In genomic region chr3:54897974-54898373, GRCm38 (mm10) we compare ENCODE assay signal across 29 mouse cellular contexts. TPM values are rescaled to one million over a fixed set of nuclear protein-coding genes. Genes with fewer than 3 reads are reported as not detected.
DNase-seq lines count a peak whose midpoint lies in the region; ATAC-seq and TF ChIP-seq lines count a peak whose summit lies in the region.
"Had no signal": no experiment of that assay in that cellular context is flagged by ENCODE, and none has a peak within 500 bp of the region (broad histone marks: within the 10 kb centered on the region; RNA-seq: fewer than 3 reads in every experiment).

No protein-coding gene starts in this region.

- no peak for TF ChIP-seq CTCF in lung, embryonic 14.5 days (IDR thresholded peaks at IDR 0.05; ENCODE audit: low read depth)
- no peak for TF ChIP-seq CTCF in lung, postnatal 0 days (IDR thresholded peaks at IDR 0.05)

- TF ChIP-seq EP300 in lung, postnatal 0 days (IDR thresholded peaks at IDR 0.05): no peak

- no peaks in the 10 kb centered on the region for H3K27me3 ChIP-seq in lung, embryonic 14.5 days (ENCODE audit: insufficient read depth, low read length)
- H3K27me3 ChIP-seq in lung, postnatal 0 days (replicated peaks; ENCODE audit: insufficient read depth, low read length): no peaks in the 10 kb centered on the region
- H3K27me3 ChIP-seq: embryonic facial prominence, embryonic 13.5 days; forebrain, embryonic 12.5 days; forebrain, embryonic 15.5 days; hindbrain, embryonic 13.5 days had no signal

- H3K9ac ChIP-seq in lung, embryonic 14.5 days: no peak overlapping the region
- H3K9ac ChIP-seq in lung, postnatal 0 days (replicated peaks; ENCODE audit: low read depth): no peak overlapping the region
- H3K9ac ChIP-seq: embryonic facial prominence, embryonic 13.5 days; forebrain, embryonic 12.5 days; forebrain, embryonic 15.5 days; hindbrain, embryonic 13.5 days had no signal

- H3K4me1 ChIP-seq in lung, embryonic 14.5 days (ENCODE audit: insufficient read depth): no peaks in the 10 kb centered on the region
- H3K4me1 ChIP-seq in lung, postnatal 0 days (ENCODE audit: insufficient read depth, low read depth, low read length): no peaks in the 10 kb centered on the region
- H3K4me1 ChIP-seq: embryonic facial prominence, embryonic 10.5 days; embryonic facial prominence, embryonic 13.5 days; forebrain, embryonic 12.5 days; hindbrain, embryonic 10.5 days; hindbrain, embryonic 13.5 days had no signal

- 56% methylated on average over 10 of the region's 10 CpGs for WGBS in lung, embryonic 14.5 days
- WGBS in lung, postnatal 0 days: 65% methylated on average over 10 of the region's 10 CpGs

- no peaks in the 10 kb centered on the region for H3K36me3 ChIP-seq in lung, embryonic 14.5 days (ENCODE audit: insufficient read depth)
- H3K36me3 ChIP-seq in lung, postnatal 0 days (ENCODE audit: insufficient read depth, low read length): no peaks in the 10 kb centered on the region
- H3K36me3 ChIP-seq: embryonic facial prominence, embryonic 10.5 days; embryonic facial prominence, embryonic 13.5 days; forebrain, embryonic 12.5 days; forebrain, embryonic 15.5 days; hindbrain, embryonic 10.5 days; hindbrain, embryonic 13.5 days had no signal

- intact Hi-C loops in heart, postnatal 25 days (cut with DNase I): no loop called here

- H3K4me3 ChIP-seq in lung, embryonic 14.5 days (ENCODE audit: low read depth, low read length): no peak overlapping the region
- H3K4me3 ChIP-seq in lung, postnatal 0 days (ENCODE audit: low read depth, low read length): no peak overlapping the region
- H3K4me3 ChIP-seq: embryonic facial prominence, embryonic 10.5 days; embryonic facial prominence, embryonic 13.5 days; erythroblast, embryonic 14.5 days; forebrain, embryonic 12.5 days; forebrain, embryonic 15.5 days; gastrocnemius, adult 2 months; hindbrain, embryonic 10.5 days; hindbrain, embryonic 13.5 days had no signal

- peak; percentile 38 for DNase-seq in layer of hippocampus, adult 9-11 months
- DNase-seq in layer of hippocampus, postnatal 14 days (ENCODE audit: low spot score in 2 of 2): no peak
- peak; percentile 15 for DNase-seq in lung, embryonic 14.5 days
- DNase-seq in lung, postnatal 0 days (ENCODE audit: low spot score): no peak
- peak; percentile 26 for DNase-seq in brain, adult 2 months (ENCODE audit: low read depth, low spot score)
- DNase-seq in heart, postnatal 25 days (ENCODE audit: low spot score): no peak
- DNase-seq: adrenal gland, adult 2 months; cerebellum, adult 11-12 months; cerebellum, adult 8-10 months; cerebellum, postnatal 36 days; embryo, embryonic 11 days; gastrocnemius, adult 2 months; gastrocnemius, postnatal 14 days; heart, adult 11 months; heart, postnatal 36 days had no signal

- no peak for ATAC-seq in lung, embryonic 14.5 days (ENCODE audit: insufficient read depth)
- ATAC-seq in lung, postnatal 0 days: no peak
- ATAC-seq: CD4-positive, CD25-positive, alpha-beta regulatory T cell, adult 4 months; forebrain, embryonic 15.5 days; hindbrain, embryonic 16.5 days had no signal

- H3K4me2 ChIP-seq in lung, embryonic 14.5 days: no peak overlapping the region
- no peak overlapping the region for H3K4me2 ChIP-seq in lung, postnatal 0 days (replicated peaks; ENCODE audit: low read depth, low read length)
- H3K4me2 ChIP-seq: embryonic facial prominence, embryonic 13.5 days; forebrain, embryonic 12.5 days; forebrain, embryonic 15.5 days; heart, embryonic 11.5 days; hindbrain, embryonic 13.5 days had no signal

- no peak overlapping the region for H3K27ac ChIP-seq in lung, embryonic 14.5 days (ENCODE audit: low read depth)
- H3K27ac ChIP-seq in lung, postnatal 0 days (ENCODE audit: low read length): no peak overlapping the region
- H3K27ac ChIP-seq: embryonic facial prominence, embryonic 10.5 days; embryonic facial prominence, embryonic 13.5 days; forebrain, embryonic 12.5 days; forebrain, embryonic 15.5 days; gastrocnemius, adult 2 months; hindbrain, embryonic 10.5 days; hindbrain, embryonic 13.5 days had no signal

- H3K9me3 ChIP-seq in lung, embryonic 14.5 days (ENCODE audit: low read depth, low read length): no peaks in the 10 kb centered on the region
- no peaks in the 10 kb centered on the region for H3K9me3 ChIP-seq in lung, postnatal 0 days (ENCODE audit: low read length)
- H3K9me3 ChIP-seq: embryonic facial prominence, embryonic 10.5 days; embryonic facial prominence, embryonic 13.5 days; forebrain, embryonic 12.5 days; forebrain, embryonic 15.5 days; hindbrain, embryonic 10.5 days; hindbrain, embryonic 13.5 days had no signal

RNA-seq across cellular contexts. Expression of gene Sertm1, which starts 17.7 kb away (rescaled TPM):
- 10 to 100 TPM; 68.4 to 72.6 TPM for total RNA-seq in layer of hippocampus, postnatal 14 days (2021)
- polyA plus RNA-seq in lung, embryonic 14.5 days (2014; fragmentation: Nextera tagmentation; extraction: Ambion mirVana): 0.09 TPM in 1 of 2 replicates, not detected in the other
- not detected in 2 replicates for polyA plus RNA-seq in lung, postnatal 0 days (2015; fragmentation: Nextera tagmentation; extraction: Ambion mirVana)
- total RNA-seq in heart, postnatal 25 days (2021): under 1 TPM; 0.21 to 0.22 TPM
- total RNA-seq: adrenal gland, adult 2 months; adrenal gland, postnatal 14 days; gastrocnemius, adult 2 months; gastrocnemius, postnatal 14 days; gastrocnemius, postnatal 4 days; MEL had no signal
- polyA plus RNA-seq: adrenal gland, adult 2 months; C2C12; CD4-positive, CD25-positive, alpha-beta regulatory T cell, adult 4 months; erythroblast, embryonic 14.5 days had no signal

Comparison
In these comparisons a context has a peak if more than half of its experiments do, and no peak if none do; other contexts are left out.
1. DNase-seq: peak in layer of hippocampus, adult 9-11 months (single experiment), lung, embryonic 14.5 days (single experiment) and brain, adult 2 months (single experiment); none in layer of hippocampus, postnatal 14 days (0 of 2), lung, postnatal 0 days (single experiment) and heart, postnatal 25 days (single experiment).
2. RNA of gene Sertm1, which starts 17.7 kb away (total RNA-seq): 68.4 to 72.6 TPM in layer of hippocampus, postnatal 14 days; 0.21 to 0.22 TPM in heart, postnatal 25 days; every median in the first group is over 10 times any median in the second.